Mouse (Mus musculus) testis, adult 2 months (tissue): ENCODE measurements around the gene Zfp575.

Experiments
- CTCF ChIP-seq: fragments of 200-500 bp; IDR thresholded peaks from 2 replicates; pipeline ENCODE4 v1.5.1; 2012; ENCODE audit warnings: low read depth, mild to moderate bottlenecking, inconsistent platforms, low read length, moderate library complexity; ENCODE audit not compliant: control insufficient read depth, insufficient read depth, insufficient replicate concordance
- POLR2A ChIP-seq: fragments of 200-500 bp; IDR thresholded peaks from 2 replicates; pipeline ENCODE4 v1.6.1; 2012; ENCODE audit warnings: low read depth, mild to moderate bottlenecking, inconsistent platforms, low read length, moderate library complexity; ENCODE audit not compliant: control insufficient read depth

DNA sequence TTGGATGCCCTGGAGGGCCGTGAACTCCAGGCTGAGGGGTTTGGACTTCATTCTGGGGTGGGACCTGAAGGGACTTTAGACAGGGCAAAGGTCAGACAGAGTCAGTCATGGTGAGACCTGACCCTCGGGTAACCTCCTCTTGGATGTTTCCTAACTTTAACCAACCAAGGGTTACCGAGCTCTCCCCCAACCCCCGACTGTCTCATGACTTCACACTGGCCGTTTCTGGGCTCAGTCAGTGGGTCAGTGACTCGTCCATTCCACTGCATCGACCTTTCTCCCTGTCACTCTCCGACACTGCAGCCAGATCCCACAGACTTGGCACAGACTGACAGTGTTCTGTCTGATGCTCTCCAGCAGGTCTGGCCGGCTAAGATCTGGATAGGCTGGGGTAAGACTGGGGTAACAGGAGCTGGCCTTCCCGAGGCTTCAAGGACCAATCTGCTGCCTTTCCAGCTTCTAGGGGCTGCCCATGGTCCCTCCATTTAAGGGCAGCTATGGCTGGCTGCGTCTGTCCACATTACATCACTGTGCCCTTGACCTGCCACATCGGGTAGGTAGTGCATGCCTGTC lies 13.1 kb downstream of the Zfp575 start:
- TF ChIP-seq CTCF (no peak), POLR2A (no peak)
